Mouse (Mus musculus): ENCODE data around the gene Crabp1. TPM values are rescaled to one million over a fixed set of nuclear protein-coding genes. Genes with fewer than 3 reads are reported as not detected.

The Crabp1 gene
- polyA plus RNA-seq, 1 experiment, result 0.13 TPM

GRCm38 (mm10) chr9:54782504-54782903 lies 18.0 kb downstream of the Crabp1 start:
- no peak overlapping the region for H3K4me2 ChIP-seq (ENCODE audit: low read depth)
- H3ac ChIP-seq (ENCODE audit: control insufficient read depth, insufficient read length), result no peak overlapping the region
- TF ChIP-seq TCF12 (IDR thresholded peaks at IDR 0.05; ENCODE audit: insufficient read depth, poor library complexity, severe bottlenecking) (no peak), MAX (IDR thresholded peaks at IDR 0.05; ENCODE audit: low read depth) (no peak), POLR2A (IDR thresholded peaks at IDR 0.05; ENCODE audit: insufficient read length, low read depth) (no peak)
- H3K4me3 ChIP-seq, result no peak overlapping the region
- no peaks in the 10 kb centered on the region for H3K27me3 ChIP-seq (ENCODE audit: control insufficient read depth, insufficient read depth, insufficient read length)
- no peaks in the 10 kb centered on the region for H3K36me3 ChIP-seq (ENCODE audit: control insufficient read depth, insufficient read depth)
- H3K79me2 ChIP-seq (ENCODE audit: control insufficient read depth, insufficient read depth), result no peaks in the 10 kb centered on the region

GRCm38 (mm10) chr9:54784003-54784402 lies 19.5 kb downstream of the Crabp1 start:
- TF ChIP-seq POLR2A (IDR thresholded peaks at IDR 0.05; ENCODE audit: insufficient read length, low read depth) (no peak), E2F4 (IDR thresholded peaks at IDR 0.05; ENCODE audit: insufficient read depth) (no peak), CEBPB (IDR thresholded peaks at IDR 0.05; ENCODE audit: insufficient read depth, poor library complexity, severe bottlenecking) (no peak), MYOD1 (IDR thresholded peaks at IDR 0.05; ENCODE audit: control insufficient read depth in 1 of 3, insufficient read length in 2 of 3, low read depth in 2 of 3) (no peak), USF1 (IDR thresholded peaks at IDR 0.05; ENCODE audit: low read depth) (no peak), TCF12 (IDR thresholded peaks at IDR 0.05; ENCODE audit: insufficient read depth, poor library complexity, severe bottlenecking) (no peak), SRF (IDR thresholded peaks at IDR 0.05; ENCODE audit: control insufficient read depth, insufficient read length, low read depth) (no peak), POLR2AphosphoS2 (IDR thresholded peaks at IDR 0.05; ENCODE audit: insufficient read length, low read depth) (no peak), MYOG (IDR thresholded peaks at IDR 0.05; ENCODE audit: control insufficient read depth in 1 of 3, insufficient read depth in 1 of 3, insufficient read length in 2 of 3, low read depth in 2 of 3) (no peak), REST (IDR thresholded peaks at IDR 0.05; ENCODE audit: insufficient read depth, insufficient read length) (no peak), MAX (IDR thresholded peaks at IDR 0.05; ENCODE audit: low read depth) (no peak), TCF3 (IDR thresholded peaks at IDR 0.05; ENCODE audit: insufficient read length, low read depth) (no peak)
- H3K4me2 ChIP-seq (ENCODE audit: low read depth), result no peak overlapping the region
- no peaks in the 10 kb centered on the region for H3K36me3 ChIP-seq (ENCODE audit: control insufficient read depth, insufficient read depth)
- H3ac ChIP-seq (ENCODE audit: control insufficient read depth, insufficient read length), result no peak overlapping the region
- no peak overlapping the region for H3K4me3 ChIP-seq
- no peaks in the 10 kb centered on the region for H3K79me2 ChIP-seq (ENCODE audit: control insufficient read depth, insufficient read depth)
- no peaks in the 10 kb centered on the region for H3K27me3 ChIP-seq (ENCODE audit: control insufficient read depth, insufficient read depth, insufficient read length)

- no peak overlapping the region for H3K4me2 ChIP-seq (ENCODE audit: low read depth)
- TF ChIP-seq MYOG (IDR thresholded peaks at IDR 0.05; ENCODE audit: control insufficient read depth in 1 of 3, insufficient read depth in 1 of 3, insufficient read length in 2 of 3, low read depth in 2 of 3) (no peak), POLR2A (IDR thresholded peaks at IDR 0.05; ENCODE audit: insufficient read length, low read depth) (no peak), REST (IDR thresholded peaks at IDR 0.05; ENCODE audit: insufficient read depth, insufficient read length) (no peak), USF1 (IDR thresholded peaks at IDR 0.05; ENCODE audit: low read depth) (no peak)
- no peaks in the 10 kb centered on the region for H3K79me2 ChIP-seq (ENCODE audit: control insufficient read depth, insufficient read depth)
- H3K4me3 ChIP-seq, result no peak overlapping the region
- H3K27me3 ChIP-seq (ENCODE audit: control insufficient read depth, insufficient read depth, insufficient read length), result no peaks in the 10 kb centered on the region
- H3ac ChIP-seq (ENCODE audit: control insufficient read depth, insufficient read length), result no peak overlapping the region
- H3K36me3 ChIP-seq (ENCODE audit: control insufficient read depth, insufficient read depth), result no peaks in the 10 kb centered on the region
Observed at GRCm38 (mm10) chr9:54785215-54785614, 20.7 kb downstream of the Crabp1 start.

DNA sequence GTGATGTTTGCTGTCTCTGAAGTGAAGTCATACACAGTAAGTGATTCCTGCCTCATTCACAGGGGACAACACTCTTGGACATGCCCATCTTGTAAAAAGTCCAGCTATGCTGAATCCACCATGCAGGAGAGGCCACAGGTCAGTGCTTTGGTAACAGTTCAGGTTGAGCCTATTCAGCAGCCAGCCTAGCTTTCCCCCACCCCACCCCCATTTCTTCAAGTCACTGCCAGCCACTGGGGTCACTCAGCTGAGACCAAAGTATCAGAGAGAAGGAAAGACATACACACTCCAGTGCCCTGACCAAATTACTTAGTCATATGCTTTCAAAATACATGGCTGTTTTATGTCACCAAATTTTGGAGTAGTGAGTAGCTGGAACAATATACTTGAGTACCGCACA lies 21.5 kb downstream of the Crabp1 start:
- no peak overlapping the region for H3ac ChIP-seq (ENCODE audit: control insufficient read depth, insufficient read length)

DNA sequence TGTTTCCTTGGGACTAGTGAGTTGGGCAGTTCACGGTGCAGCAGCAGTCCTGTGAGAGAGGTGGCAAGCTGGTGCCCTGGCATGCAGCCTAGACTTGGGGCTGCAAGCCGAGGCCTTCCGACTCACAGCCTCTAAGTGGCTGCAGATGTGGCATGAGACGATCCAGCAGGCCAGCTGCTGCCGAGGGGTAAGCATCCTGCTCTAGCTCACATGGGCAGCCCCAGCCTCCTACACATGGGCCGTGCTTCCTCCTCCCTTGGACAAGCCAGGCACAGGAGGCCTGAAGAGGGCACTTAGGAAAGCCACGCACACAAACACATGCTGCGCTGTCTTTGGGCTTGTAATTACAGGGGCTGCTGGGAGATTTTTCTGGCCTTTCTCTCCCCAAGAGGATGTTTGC lies 23.2 kb downstream of the Crabp1 start:
- Histone ChIP-seq H3K4me2 (ENCODE audit: low read depth) (peak overlapping the region; percentile 9), H3K79me2 (ENCODE audit: control insufficient read depth, insufficient read depth) (no peaks in the 10 kb centered on the region), H3K36me3 (ENCODE audit: control insufficient read depth, insufficient read depth) (no peaks in the 10 kb centered on the region), H3K27me3 (ENCODE audit: control insufficient read depth, insufficient read depth, insufficient read length) (no peaks in the 10 kb centered on the region), H3ac (ENCODE audit: control insufficient read depth, insufficient read length) (no peak overlapping the region), H3K4me3 (no peak overlapping the region)
- no peak for TF ChIP-seq POLR2AphosphoS2 (IDR thresholded peaks at IDR 0.05; ENCODE audit: insufficient read length, low read depth)
- TF ChIP-seq MYOD1 (IDR thresholded peaks at IDR 0.05; ENCODE audit: control insufficient read depth in 1 of 3, insufficient read length in 2 of 3, low read depth in 2 of 3), result peak in 2 of 3 experiments; percentile 29 to 39

More for the DNA sequence above, 21.5 kb downstream of the Crabp1 start:
- no peaks in the 10 kb centered on the region for H3K79me2 ChIP-seq (ENCODE audit: control insufficient read depth, insufficient read depth)
- H3K4me3 ChIP-seq, result no peak overlapping the region
- TF ChIP-seq TCF3 (IDR thresholded peaks at IDR 0.05; ENCODE audit: insufficient read length, low read depth), result no peak
- no peak for TF ChIP-seq REST (IDR thresholded peaks at IDR 0.05; ENCODE audit: insufficient read depth, insufficient read length)
- no peaks in the 10 kb centered on the region for H3K27me3 ChIP-seq (ENCODE audit: control insufficient read depth, insufficient read depth, insufficient read length)
- no peak overlapping the region for H3K4me2 ChIP-seq (ENCODE audit: low read depth)
- no peaks in the 10 kb centered on the region for H3K36me3 ChIP-seq (ENCODE audit: control insufficient read depth, insufficient read depth)

GRCm38 (mm10) chr9:54790271-54790670 lies 25.7 kb downstream of the Crabp1 start:
- H3K4me2 ChIP-seq (ENCODE audit: low read depth), result no peak overlapping the region
- no peaks in the 10 kb centered on the region for H3K36me3 ChIP-seq (ENCODE audit: control insufficient read depth, insufficient read depth)
- no peak for TF ChIP-seq CEBPB (IDR thresholded peaks at IDR 0.05; ENCODE audit: insufficient read depth, poor library complexity, severe bottlenecking)
- H3K27me3 ChIP-seq (ENCODE audit: control insufficient read depth, insufficient read depth, insufficient read length), result no peaks in the 10 kb centered on the region
- no peaks in the 10 kb centered on the region for H3K79me2 ChIP-seq (ENCODE audit: control insufficient read depth, insufficient read depth)
- H3ac ChIP-seq (ENCODE audit: control insufficient read depth, insufficient read length), result no peak overlapping the region
- H3K4me3 ChIP-seq, result no peak overlapping the region
